Mouse (Mus musculus): ENCODE data around the gene 1700025G04Rik. TPM values are rescaled to one million over a fixed set of nuclear protein-coding genes. Genes with fewer than 3 reads are reported as not detected.

1700025G04Rik gene
- total RNA-seq, 2 experiments from 2014 or later, result 75.9 to 85.4 TPM

- intact Hi-C loops (cut with DNase I), result loop anchor here (10.0 kb wide), 1 partner anchor 135 kb away; no protein-coding TSS in a partner anchor
- no peak for DNase-seq (ENCODE audit: low spot score in 2 of 2)
Measured at GRCm38 (mm10) chr1:152080244-152080643, 9.7 kb downstream of the 1700025G04Rik start.

- intact Hi-C loops (cut with DNase I), result no loop called here
- DNase-seq (ENCODE audit: low spot score in 2 of 2), result no peak
Measured at GRCm38 (mm10) chr1:152077171-152077715, 12.7 kb downstream of the 1700025G04Rik start.

- no peak for DNase-seq (ENCODE audit: low spot score in 2 of 2)
- intact Hi-C loops (cut with DNase I), result no loop called here
Measured at GRCm38 (mm10) chr1:152076222-152076845, 13.6 kb downstream of the 1700025G04Rik start.

GRCm38 (mm10) chr1:152075725-152076124 lies 14.2 kb downstream of the 1700025G04Rik start:
- intact Hi-C loops (cut with DNase I), result no loop called here
- no peak for DNase-seq (ENCODE audit: low spot score in 2 of 2)

- no peak for DNase-seq (ENCODE audit: low spot score in 2 of 2)
- intact Hi-C loops (cut with DNase I), result no loop called here
Measured at GRCm38 (mm10) chr1:152070441-152070840, 19.5 kb downstream of the 1700025G04Rik start.

- DNase-seq (ENCODE audit: low spot score in 2 of 2), result no peak
- intact Hi-C loops (cut with DNase I), result no loop called here
Measured at GRCm38 (mm10) chr1:152069745-152070144, 20.2 kb downstream of the 1700025G04Rik start.

GRCm38 (mm10) chr1:152067919-152068318 lies 22.0 kb downstream of the 1700025G04Rik start:
- DNase-seq (ENCODE audit: low spot score in 2 of 2), result no peak
- intact Hi-C loops (cut with DNase I), result no loop called here

- DNase-seq (ENCODE audit: low spot score in 2 of 2), result no peak
- intact Hi-C loops (cut with DNase I), result no loop called here
Measured at GRCm38 (mm10) chr1:152065527-152065926, 24.4 kb downstream of the 1700025G04Rik start.

- no peak for DNase-seq (ENCODE audit: low spot score in 2 of 2)
- intact Hi-C loops (cut with DNase I), result no loop called here
Measured at GRCm38 (mm10) chr1:152063357-152064145, 26.4 kb downstream of the 1700025G04Rik start.

GRCm38 (mm10) chr1:152061745-152062144 lies 28.2 kb downstream of the 1700025G04Rik start:
- no peak for DNase-seq (ENCODE audit: low spot score in 2 of 2)
- intact Hi-C loops (cut with DNase I), result no loop called here

- intact Hi-C loops (cut with DNase I), result no loop called here
- no peak for DNase-seq (ENCODE audit: low spot score in 2 of 2)
Measured at GRCm38 (mm10) chr1:152060265-152060664, 29.7 kb downstream of the 1700025G04Rik start.

- DNase-seq (ENCODE audit: low spot score in 2 of 2), result no peak
- intact Hi-C loops (cut with DNase I), result no loop called here
Measured at GRCm38 (mm10) chr1:152058776-152059175, 31.1 kb downstream of the 1700025G04Rik start.

- no peak for DNase-seq (ENCODE audit: low spot score in 2 of 2)
- intact Hi-C loops (cut with DNase I), result no loop called here
Measured at GRCm38 (mm10) chr1:152053112-152053511, 36.8 kb downstream of the 1700025G04Rik start.

- no peak for DNase-seq (ENCODE audit: low spot score in 2 of 2)
- intact Hi-C loops (cut with DNase I), result no loop called here
Measured at GRCm38 (mm10) chr1:152051858-152052257, 38.1 kb downstream of the 1700025G04Rik start.

GRCm38 (mm10) chr1:152050037-152050436 lies 39.9 kb downstream of the 1700025G04Rik start:
- DNase-seq (ENCODE audit: low spot score in 2 of 2), result no peak
- intact Hi-C loops (cut with DNase I), result no loop called here

GRCm38 (mm10) chr1:152048291-152048690 lies 41.6 kb downstream of the 1700025G04Rik start:
- DNase-seq (ENCODE audit: low spot score in 2 of 2), result peak in 1 of 2 experiments; percentile 71
- intact Hi-C loops (cut with DNase I), result loop anchor here (5.0 kb wide), 1 partner anchor 39 kb away; no protein-coding TSS in a partner anchor

GRCm38 (mm10) chr1:152047416-152047815 lies 42.5 kb downstream of the 1700025G04Rik start:
- intact Hi-C loops (cut with DNase I), result loop anchor here (5.0 kb wide), 1 partner anchor 40 kb away; no protein-coding TSS in a partner anchor
- DNase-seq (ENCODE audit: low spot score in 2 of 2), result no peak

- DNase-seq (ENCODE audit: low spot score in 2 of 2), result no peak
- intact Hi-C loops (cut with DNase I), result no loop called here
Measured at GRCm38 (mm10) chr1:152043453-152043852, 46.5 kb downstream of the 1700025G04Rik start.

GRCm38 (mm10) chr1:152042409-152042808 lies 47.5 kb downstream of the 1700025G04Rik start:
- intact Hi-C loops (cut with DNase I), result no loop called here
- no peak for DNase-seq (ENCODE audit: low spot score in 2 of 2)

- intact Hi-C loops (cut with DNase I), result no loop called here
- no peak for DNase-seq (ENCODE audit: low spot score in 2 of 2)
Measured at GRCm38 (mm10) chr1:152041005-152041404, 48.9 kb downstream of the 1700025G04Rik start.

GRCm38 (mm10) chr1:152040053-152040452 lies 49.9 kb downstream of the 1700025G04Rik start:
- DNase-seq (ENCODE audit: low spot score in 2 of 2), result no peak
- intact Hi-C loops (cut with DNase I), result no loop called here
